Mouse (Mus musculus) olfactory bulb, adult 2 months (tissue): ENCODE measurements at regions not wholly inside any gene's neighbourhood (a gene's known extent, or its start where the extent isn't known, plus 50 kb on each side); places are given as distances from the start of the nearest gene placed in this dataset.

Experiments used
- H3K27ac ChIP-seq: fragments of 200-500 bp; 2 replicates; pipeline ENCODE4 v1.5.1; 2012; ENCODE audit warnings: low read depth, low read length; ENCODE audit not compliant: insufficient read depth
- H3K4me1 ChIP-seq: fragments of 200-500 bp; 2 replicates; pipeline ENCODE4 v1.6.1; 2012; ENCODE audit warnings: low read length; ENCODE audit not compliant: control insufficient read depth, insufficient read depth
- H3K4me3 ChIP-seq: fragments of 200-500 bp; 2 replicates; pipeline ENCODE4 v1.5.1; 2012; ENCODE audit warnings: mild to moderate bottlenecking, low read depth, low read length, moderate library complexity; ENCODE audit not compliant: insufficient read depth
- CTCF ChIP-seq: fragments of 200-500 bp; IDR thresholded peaks from 2 replicates; pipeline ENCODE4 v1.5.1; 2012; ENCODE audit warnings: low read depth, mild to moderate bottlenecking, low read length, moderate library complexity; ENCODE audit not compliant: insufficient read depth
- POLR2A ChIP-seq: fragments of 200-500 bp; IDR thresholded peaks from 2 replicates; pipeline ENCODE4 v1.6.1; 2012; ENCODE audit warnings: mild to moderate bottlenecking, low read depth, low read length, moderate library complexity; ENCODE audit not compliant: insufficient read depth
- WGBS: fragments of 180-500 bp; shearing (Covaris S2); methylation state at CpG from one replicate; pipeline ENCODE4 v1.1.7; 2018; 5-methylcytosine and 5-hydroxymethylcytosine counted together

GRCm38 (mm10) chr8:89392749-89393148 lies 348.8 kb upstream of the Sall1 start:
- no peaks in the 10 kb centered on the region for H3K4me1 ChIP-seq
- TF ChIP-seq CTCF (no peak), POLR2A (no peak)
- no peak overlapping the region for H3K27ac ChIP-seq
- 82% methylated on average over 6 of the region's 6 CpGs for WGBS
- H3K4me3 ChIP-seq: no peak overlapping the region

- WGBS: 72% methylated on average over 6 of the region's 6 CpGs
- Histone ChIP-seq H3K27ac (no peak overlapping the region), H3K4me1 (peaks cover 2% of the 10 kb centered on the region), H3K4me3 (no peak overlapping the region)
- TF ChIP-seq POLR2A: no peak
These were observed 344.8 kb upstream of the Sall1 start for GRCm38 (mm10) chr8:89388761-89389160.

- TF ChIP-seq CTCF: no peak
- no peak for TF ChIP-seq POLR2A
- 59% methylated on average over 8 of the region's 8 CpGs for WGBS
- no peak overlapping the region for H3K4me3 ChIP-seq
- peaks cover 8% of the 10 kb centered on the region for H3K4me1 ChIP-seq
- no peak overlapping the region for H3K27ac ChIP-seq
These were observed 343.3 kb upstream of the Sall1 start for GRCm38 (mm10) chr8:89387295-89387694.

GRCm38 (mm10) chr8:89385028-89385427 lies 341.1 kb upstream of the Sall1 start:
- Histone ChIP-seq H3K4me3 (no peak overlapping the region), H3K4me1 (peaks cover 8% of the 10 kb centered on the region), H3K27ac (no peak overlapping the region)
- 89% methylated on average over 5 of the region's 5 CpGs for WGBS
- no peak for TF ChIP-seq POLR2A
- TF ChIP-seq CTCF: no peak

GRCm38 (mm10) chr8:89383781-89384180 lies 339.8 kb upstream of the Sall1 start:
- no peak overlapping the region for H3K27ac ChIP-seq
- WGBS: 63% methylated on average over 5 of the region's 5 CpGs
- peaks cover 8% of the 10 kb centered on the region for H3K4me1 ChIP-seq

GRCm38 (mm10) chr8:89382538-89383380 lies 338.8 kb upstream of the Sall1 start:
- no peak overlapping the region for H3K4me3 ChIP-seq
- TF ChIP-seq POLR2A: no peak
- TF ChIP-seq CTCF: no peak
- 67% methylated on average over 9 of the region's 9 CpGs for WGBS

More at GRCm38 (mm10) chr8:89383781-89384180, 339.8 kb upstream of the Sall1 start:
- TF ChIP-seq CTCF (no peak), POLR2A (no peak)
- no peak overlapping the region for H3K4me3 ChIP-seq

GRCm38 (mm10) chr8:89380436-89380835 lies 336.5 kb upstream of the Sall1 start:
- Histone ChIP-seq H3K27ac (no peak overlapping the region), H3K4me3 (no peak overlapping the region), H3K4me1 (peaks cover 8% of the 10 kb centered on the region)
- TF ChIP-seq CTCF (no peak), POLR2A (no peak)
- WGBS: 84% methylated on average over 9 of the region's 9 CpGs

More at GRCm38 (mm10) chr8:89382538-89383380, 338.8 kb upstream of the Sall1 start:
- Histone ChIP-seq H3K27ac (no peak overlapping the region), H3K4me1 (peaks cover 8% of the 10 kb centered on the region)

- 82% methylated on average over 3 of the region's 3 CpGs for WGBS
- Histone ChIP-seq H3K27ac (no peak overlapping the region), H3K4me1 (no peaks in the 10 kb centered on the region), H3K4me3 (no peak overlapping the region)
- TF ChIP-seq POLR2A: no peak
- no peak for TF ChIP-seq CTCF
These were observed 328.8 kb upstream of the Sall1 start for GRCm38 (mm10) chr8:89372761-89373160.

- H3K4me1 ChIP-seq: no peaks in the 10 kb centered on the region
- WGBS: 83% methylated on average over 4 of the region's 4 CpGs
- H3K27ac ChIP-seq: no peak overlapping the region
- TF ChIP-seq POLR2A: no peak
- TF ChIP-seq CTCF: no peak
- no peak overlapping the region for H3K4me3 ChIP-seq
These were observed 327.8 kb upstream of the Sall1 start for GRCm38 (mm10) chr8:89371773-89372132.
